Mouse (Mus musculus): ENCODE measurements around the gene Jpt1. TPM values are rescaled to one million over a fixed set of nuclear protein-coding genes. Genes with fewer than 3 reads are reported as not detected.
"Not testable (repeated sequence)": the region's sequence is repeated elsewhere in the genome, so short reads cannot be mapped to it uniquely, and the experiment has no call there.

The Jpt1 gene
- total RNA-seq, 2 experiments from 2014 or later, result 138 to 161 TPM

GRCm38 (mm10) chr11:115473626-115474275, 40.4 kb downstream of the Jpt1 start:
- DNase-seq, result peak; percentile 91 to 93

DNA sequence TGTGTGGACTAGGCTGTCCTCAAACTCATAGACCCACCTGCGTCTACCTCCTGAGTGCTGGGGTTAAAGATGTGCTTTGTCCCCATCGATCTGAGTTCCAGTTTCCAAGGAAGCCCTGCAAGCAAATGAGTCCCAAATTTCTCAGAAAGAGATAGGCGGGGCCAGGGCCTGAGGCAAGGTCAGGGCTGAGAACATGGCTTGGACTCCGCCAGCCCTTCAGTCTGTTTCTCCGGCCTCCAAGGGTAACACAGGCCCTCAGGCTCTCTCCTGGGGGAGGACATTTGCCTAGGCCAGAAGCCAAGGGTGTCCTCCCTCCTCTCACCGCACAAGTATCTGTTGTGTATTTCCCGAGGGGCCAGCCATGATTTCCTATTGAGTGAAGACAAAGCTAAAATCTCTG, 42.0 kb downstream of the Jpt1 start:
- DNase-seq, result no peak

GRCm38 (mm10) chr11:115467217-115467618, 47.0 kb downstream of the Jpt1 start:
- no peak for DNase-seq

- no peak for DNase-seq
These were observed 49.3 kb downstream of the Jpt1 start for GRCm38 (mm10) chr11:115464851-115465250.

DNA sequence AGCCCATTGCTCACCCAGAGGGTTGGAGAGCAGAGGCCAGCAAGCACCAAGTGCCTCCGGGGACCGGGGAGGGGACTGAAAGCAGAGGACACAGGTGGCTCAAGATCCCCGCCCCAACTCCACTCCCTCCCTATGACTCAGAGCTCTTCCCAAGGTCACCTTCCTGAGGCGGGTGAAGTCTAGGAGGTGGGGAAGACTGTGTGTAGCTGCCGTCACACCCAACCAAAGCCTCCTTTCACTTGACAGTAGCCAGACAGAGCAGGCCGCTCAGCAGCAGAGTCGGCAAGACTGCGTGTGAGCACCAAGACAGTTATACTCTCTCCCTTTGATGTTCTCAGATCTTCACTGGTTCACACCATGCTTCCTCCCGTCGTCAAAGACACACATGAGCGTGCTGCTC, 50.8 kb downstream of the Jpt1 start:
- DNase-seq, result no peak

DNA sequence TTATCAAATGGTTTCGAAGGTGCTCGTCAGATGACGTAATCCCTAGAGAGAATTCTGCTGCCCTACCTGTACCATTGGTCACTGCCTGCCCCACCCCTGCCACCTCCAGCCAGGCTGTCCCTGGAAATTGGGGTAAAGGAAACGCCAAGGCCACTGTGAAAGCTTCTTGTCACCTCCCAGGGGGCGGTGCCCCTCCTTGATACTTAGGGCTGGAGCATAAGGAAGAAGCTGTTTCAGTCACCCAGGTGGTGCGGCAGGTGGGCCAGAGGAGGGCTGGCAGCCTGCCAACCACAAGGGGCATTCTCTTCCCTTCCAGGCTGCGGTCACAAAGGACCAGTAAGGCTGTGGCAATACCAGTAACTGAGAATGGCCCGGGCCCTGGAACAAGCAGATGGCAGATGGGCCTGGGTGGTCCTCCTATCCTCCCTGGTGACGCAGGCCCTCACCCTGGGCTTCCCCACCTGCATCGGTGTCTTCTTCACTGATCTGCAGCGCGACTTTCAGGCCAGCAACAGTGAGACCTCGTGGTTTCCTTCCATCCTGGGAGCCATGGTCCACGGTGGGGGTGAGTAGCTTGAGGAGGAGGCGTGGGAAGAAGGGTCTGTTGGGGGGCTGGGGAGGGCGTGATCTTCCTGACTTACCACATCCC, 51.8 kb downstream of the Jpt1 start, which contains the start of gene Slc16a5:
Gene Slc16a5, plus strand, starts transcription at position 232 of the 649 bp plus-strand sequence.
- DNase-seq, result no peak

- no peak for DNase-seq
These were observed 52.3 kb downstream of the Jpt1 start for GRCm38 (mm10) chr11:115461846-115462242.

- no peak for DNase-seq
These were observed 53.2 kb downstream of the Jpt1 start for GRCm38 (mm10) chr11:115460976-115461375.

- DNase-seq, result no peak
These were observed 56.8 kb downstream of the Jpt1 start for GRCm38 (mm10) chr11:115457405-115457804.

DNA sequence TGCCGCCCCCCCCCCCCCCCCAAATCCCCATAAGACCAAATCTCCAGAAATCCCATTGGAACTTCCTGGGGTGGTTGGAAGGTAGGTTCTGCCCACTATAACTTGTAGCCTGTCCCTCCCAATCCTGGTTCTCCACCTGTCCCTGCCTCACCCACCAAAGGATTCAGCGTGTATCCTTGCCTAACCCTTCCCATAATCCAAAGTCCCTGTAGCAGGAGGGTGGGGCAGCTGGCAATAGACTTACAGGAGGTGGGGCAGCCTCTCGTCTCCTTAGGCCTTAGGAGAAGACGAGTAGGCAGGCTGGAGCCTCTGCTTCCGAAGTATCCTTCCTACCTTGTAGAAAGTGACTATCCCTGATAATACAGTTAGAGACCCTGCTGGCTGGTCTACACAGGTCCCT, 58.0 kb downstream of the Jpt1 start:
- DNase-seq, result no peak

GRCm38 (mm10) chr11:115455619-115456018, 58.6 kb downstream of the Jpt1 start:
- no peak for DNase-seq

DNA sequence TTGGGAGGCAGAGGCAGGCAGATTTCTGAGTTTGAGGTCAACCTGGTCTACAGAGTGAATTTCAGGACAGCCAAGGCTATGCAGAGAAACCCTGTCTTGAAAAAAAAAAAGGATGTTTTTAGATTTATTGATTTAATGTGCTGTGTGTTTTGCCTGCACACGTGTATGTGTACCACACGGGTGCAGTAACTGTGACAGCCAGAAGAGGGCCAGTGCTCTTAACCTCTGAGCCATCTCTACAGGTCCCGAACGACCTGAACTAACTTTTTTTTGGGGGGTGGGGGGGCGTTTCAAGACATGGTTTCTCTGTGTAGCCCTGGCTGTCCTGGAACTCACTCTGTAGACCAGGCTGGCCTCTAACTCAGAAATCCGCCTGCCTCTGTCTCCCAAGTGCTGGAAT, 59.4 kb downstream of the Jpt1 start:
- DNase-seq, result not testable (repeated sequence)

GRCm38 (mm10) chr11:115453306-115453705, 60.9 kb downstream of the Jpt1 start:
- DNase-seq, result no peak

DNA sequence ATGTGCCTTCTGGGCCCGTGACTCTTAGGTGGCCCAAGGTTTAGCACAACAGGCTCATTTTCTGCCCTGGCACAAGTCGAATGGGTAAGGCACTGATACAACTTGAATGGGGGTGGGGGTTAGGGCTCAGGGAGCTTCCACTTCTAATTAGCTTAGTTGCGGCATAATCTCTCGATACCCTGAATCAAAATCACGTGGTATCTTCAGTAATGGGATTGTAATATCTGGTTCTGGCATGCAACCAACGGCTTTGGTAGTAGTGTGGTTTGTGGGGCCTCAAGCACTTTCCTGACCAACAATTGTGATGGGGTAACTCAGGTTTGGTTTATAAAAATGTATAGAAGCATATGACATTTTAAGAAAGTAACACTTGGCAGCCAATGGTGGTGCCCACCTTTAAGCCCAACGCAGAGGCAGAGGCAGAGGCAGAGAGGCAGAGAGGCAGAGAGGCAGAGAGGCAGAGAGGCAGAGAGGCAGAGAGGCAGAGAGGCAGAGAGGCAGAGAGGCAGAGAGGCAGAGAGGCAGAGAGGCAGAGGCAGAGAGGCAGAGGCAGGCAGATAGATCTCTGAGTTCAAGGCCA, 61.8 kb downstream of the Jpt1 start:
- DNase-seq, result no peak

DNA sequence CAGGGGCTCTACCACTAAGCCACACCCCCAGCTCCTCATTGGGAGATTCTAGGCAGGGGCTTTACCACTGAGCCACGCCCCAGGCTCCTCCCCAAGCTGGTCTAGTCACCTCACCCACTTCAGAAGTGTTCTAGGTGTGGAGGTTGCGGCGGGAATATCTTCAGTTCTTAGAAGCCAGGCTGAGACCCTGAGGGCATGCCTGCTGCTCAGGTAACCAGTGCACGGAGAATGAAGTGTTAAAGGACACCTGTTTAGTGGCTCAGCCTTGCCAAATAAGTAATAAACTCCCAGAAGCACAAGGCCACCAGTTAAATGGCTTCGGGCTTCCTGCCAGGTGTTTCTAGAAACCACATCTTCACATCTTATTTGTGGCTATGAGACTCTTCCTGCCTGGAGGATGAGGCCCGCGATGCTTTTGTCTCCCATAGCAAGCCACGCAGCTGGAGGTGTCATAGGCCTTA, 62.4 kb downstream of the Jpt1 start:
- DNase-seq, result no peak

GRCm38 (mm10) chr11:115450176-115450575, 64.0 kb downstream of the Jpt1 start:
- no peak for DNase-seq

GRCm38 (mm10) chr11:115448998-115449397, 65.2 kb downstream of the Jpt1 start:
- DNase-seq, result no peak

DNA sequence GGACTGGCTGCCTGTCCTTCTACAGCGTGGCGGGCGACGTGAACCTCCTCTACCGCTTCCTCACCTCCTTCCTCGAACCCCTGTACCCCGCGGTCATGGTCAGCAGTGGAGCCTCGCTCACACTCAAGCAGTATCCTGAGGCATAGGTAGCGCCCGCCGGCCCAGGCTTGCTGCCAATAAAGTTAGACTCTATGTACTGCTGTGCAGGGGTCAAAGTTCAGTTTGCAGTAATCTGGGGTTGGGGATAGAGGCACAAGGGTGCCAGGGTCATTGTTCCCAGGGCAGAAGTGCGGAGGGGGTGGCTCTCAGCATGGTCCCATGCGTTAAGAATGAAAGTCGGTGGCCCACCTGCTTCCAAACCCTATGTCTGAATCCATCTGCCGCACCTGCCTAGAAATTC, 66.1 kb downstream of the Jpt1 start:
- DNase-seq, result no peak

Small RNAs within 50 kb of the gene (microRNA-seq; reads per million reads assigned to microRNA genes)
- 0 reads per million in 2 experiments for gene Mir3968

Other genes with a start within 250 kb of the Jpt1 start
- gene Grin2c, start 247.1 kb downstream of the Jpt1 start, total RNA-seq (2021), result 10 to 100 TPM; 43.5 to 50.9 TPM
- 10 to 100 TPM; 20.9 to 24.2 TPM for gene Fdxr, start 237.3 kb downstream of the Jpt1 start, total RNA-seq (2021)
- gene Fads6, start 216.7 kb downstream of the Jpt1 start, total RNA-seq (2021), result 10 to 100 TPM; 12.9 to 13.7 TPM
- under 1 TPM in 1 of 2 experiments, not detected in 1; 0.52 TPM for gene Otop2, start 207.2 kb downstream of the Jpt1 start, total RNA-seq (2021)
- gene Ush1g, start 192.3 kb downstream of the Jpt1 start, total RNA-seq (2021), result under 1 TPM; 0.30 to 0.35 TPM
- gene Otop3, start 179.7 kb downstream of the Jpt1 start, total RNA-seq (2021), result under 1 TPM in 1 of 2 experiments, not detected in 1; 0.22 TPM
- gene Hid1, start 146.6 kb downstream of the Jpt1 start, total RNA-seq (2021), result 100 to 1,000 TPM; 106 to 109 TPM
- gene Cdr2l, start 132.5 kb downstream of the Jpt1 start, total RNA-seq (2021), result 10 to 100 TPM; 25.3 to 25.7 TPM
- gene Mrpl58, start 110.6 kb downstream of the Jpt1 start, total RNA-seq (2021), result 100 to 1,000 TPM in 1 of 2 experiments, 10 to 100 TPM in 1; 98.1 to 105 TPM
- gene Atp5h, start 94.4 kb downstream of the Jpt1 start, total RNA-seq (2021), result 100 to 1,000 TPM; 478 to 524 TPM
- gene Kctd2, start 94.3 kb downstream of the Jpt1 start, total RNA-seq (2021), result 10 to 100 TPM; 69.2 to 77.4 TPM
- gene Trim80, start 73.8 kb downstream of the Jpt1 start, total RNA-seq (2021), result not detected
- not detected for gene Slc16a5, start 51.9 kb downstream of the Jpt1 start, total RNA-seq (2021)
- 10 to 100 TPM; 10.9 to 11.2 TPM for gene Armc7, start 38.7 kb downstream of the Jpt1 start, total RNA-seq (2021)
- 10 to 100 TPM; 62.5 to 67.8 TPM for gene Nt5c, start 22.5 kb downstream of the Jpt1 start, total RNA-seq (2021)
- 100 to 1,000 TPM; 324 to 344 TPM for gene Sumo2, start 21.9 kb upstream of the Jpt1 start, total RNA-seq (2021)
- gene Nup85, start 50.0 kb upstream of the Jpt1 start, total RNA-seq (2021), result 10 to 100 TPM; 49.8 to 60.7 TPM
- 10 to 100 TPM; 48.8 to 61.3 TPM for gene Mrps7, start 89.5 kb upstream of the Jpt1 start, total RNA-seq (2021)
- gene Gga3, start 89.7 kb upstream of the Jpt1 start, total RNA-seq (2021), result 10 to 100 TPM; 68.7 to 80.7 TPM
- gene Mif4gd, start 98.6 kb upstream of the Jpt1 start, total RNA-seq (2021), result 10 to 100 TPM; 21.0 to 21.2 TPM
- gene Slc25a19, start 113.9 kb upstream of the Jpt1 start, total RNA-seq (2021), result 10 to 100 TPM; 64.0 to 66.0 TPM
- 100 to 1,000 TPM; 181 to 192 TPM for gene Grb2, start 194.2 kb upstream of the Jpt1 start, total RNA-seq (2021)